Mouse (Mus musculus) kidney, adult 9 months (tissue): ENCODE measurements around the gene Fry.
"Not testable (repeated sequence)": the region's sequence is repeated elsewhere in the genome, so short reads cannot be mapped to it uniquely, and the experiment has no call there.

ENCODE experiments used
- DNase-seq: peaks from one replicate; pipeline ENCODE4 v3.0.0; 2022

The Fry gene

GRCm38 (mm10) chr5:150466132-150466531, 347.7 kb downstream of the Fry start:
- peak; percentile 86 for DNase-seq

- DNase-seq: peak; percentile 46
Observed at GRCm38 (mm10) chr5:150468431-150468830, 350.0 kb downstream of the Fry start.

- DNase-seq: no peak
Observed at GRCm38 (mm10) chr5:150477364-150477763, 358.9 kb downstream of the Fry start.

- DNase-seq: no peak
Observed at GRCm38 (mm10) chr5:150478612-150479011, 360.2 kb downstream of the Fry start.

GRCm38 (mm10) chr5:150485198-150485597, 366.8 kb downstream of the Fry start:
- DNase-seq: peak; percentile 56

- no peak for DNase-seq
Observed at GRCm38 (mm10) chr5:150490285-150490684, 371.8 kb downstream of the Fry start.

GRCm38 (mm10) chr5:150490821-150491220, 372.4 kb downstream of the Fry start:
- DNase-seq: no peak

GRCm38 (mm10) chr5:150491573-150492173, 373.2 kb downstream of the Fry start:
- not testable (repeated sequence) for DNase-seq

- DNase-seq: peak; percentile 33
Observed at GRCm38 (mm10) chr5:150495792-150496191, 377.3 kb downstream of the Fry start.

GRCm38 (mm10) chr5:150510451-150511225, 392.2 kb downstream of the Fry start:
- no peak for DNase-seq

- DNase-seq: no peak
Observed at GRCm38 (mm10) chr5:150513264-150513663, 394.8 kb downstream of the Fry start.

- no peak for DNase-seq
Observed at GRCm38 (mm10) chr5:150514027-150514426, 395.6 kb downstream of the Fry start.

- DNase-seq: no peak
Observed at GRCm38 (mm10) chr5:150518064-150518463, 399.6 kb downstream of the Fry start, which contains the start of gene Zar1l. Zar1l (minus strand) TSS chr5:150518164.

- peak; percentile 54 for DNase-seq
Observed at GRCm38 (mm10) chr5:150519551-150519950, 401.1 kb downstream of the Fry start.

- DNase-seq: peak; percentile 87
Observed at GRCm38 (mm10) chr5:150521937-150522866, 403.8 kb downstream of the Fry start, which contains the start of gene Brca2. Brca2 (plus strand) TSS chr5:150522630.

GRCm38 (mm10) chr5:150522867-150523234, 404.4 kb downstream of the Fry start:
- DNase-seq: no peak

GRCm38 (mm10) chr5:150525239-150525638, 406.8 kb downstream of the Fry start:
- DNase-seq: no peak

GRCm38 (mm10) chr5:150541302-150541701, 422.9 kb downstream of the Fry start:
- no peak for DNase-seq

GRCm38 (mm10) chr5:150543184-150543583, 424.7 kb downstream of the Fry start:
- no peak for DNase-seq
